Mouse (Mus musculus): Measurements from ENCODE around the gene Gemin2. TPM values are rescaled to one million over a fixed set of nuclear protein-coding genes. Genes with fewer than 3 reads are reported as not detected.

Gene Gemin2
- polyA plus RNA-seq (2021; fragmentation: Nextera tagmentation), result 8.2 and 9.0 TPM in 2 replicates
- long read RNA-seq, experiment 1, transcript Gemin2-201 (10 exons, 1,588 nt), result major isoform, 12 of 13 reads
- long read RNA-seq, experiment 1, partial matches to known transcripts, result 0 of 13 reads
- long read RNA-seq, experiment 1, other reads (novel, unspliced or antisense), result 1 of 13 reads
- long read RNA-seq, experiment 2, transcript Gemin2-201 (10 exons, 1,588 nt), result major isoform, 29 of 34 reads
- long read RNA-seq, experiment 2, partial matches to known transcripts, result 2 of 34 reads
- long read RNA-seq, experiment 2, other reads (novel, unspliced or antisense), result 3 of 34 reads

DNA sequence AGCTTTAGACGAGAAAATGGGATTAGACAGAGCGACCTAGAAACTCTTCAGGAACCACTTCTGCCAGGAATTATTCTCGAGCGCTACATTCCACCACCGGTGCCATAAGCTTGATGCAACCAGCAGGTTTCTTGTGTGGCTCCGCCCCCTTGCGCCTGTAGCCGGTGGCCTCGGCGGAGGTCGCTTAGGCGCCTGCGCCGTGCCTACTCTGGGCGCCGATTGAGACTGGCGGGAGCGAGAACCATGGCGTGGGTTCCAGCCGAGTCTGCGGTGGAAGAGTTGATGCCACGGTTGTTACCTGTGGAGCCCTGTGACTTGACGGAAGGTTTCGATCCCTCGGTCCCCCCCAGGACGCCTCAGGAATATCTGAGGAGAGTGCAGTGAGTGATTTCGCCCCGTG, at the start of gene Gemin2:
TSS of gene Gemin2 (plus strand) at position 160 of the 400 bp plus-strand sequence.

DNA sequence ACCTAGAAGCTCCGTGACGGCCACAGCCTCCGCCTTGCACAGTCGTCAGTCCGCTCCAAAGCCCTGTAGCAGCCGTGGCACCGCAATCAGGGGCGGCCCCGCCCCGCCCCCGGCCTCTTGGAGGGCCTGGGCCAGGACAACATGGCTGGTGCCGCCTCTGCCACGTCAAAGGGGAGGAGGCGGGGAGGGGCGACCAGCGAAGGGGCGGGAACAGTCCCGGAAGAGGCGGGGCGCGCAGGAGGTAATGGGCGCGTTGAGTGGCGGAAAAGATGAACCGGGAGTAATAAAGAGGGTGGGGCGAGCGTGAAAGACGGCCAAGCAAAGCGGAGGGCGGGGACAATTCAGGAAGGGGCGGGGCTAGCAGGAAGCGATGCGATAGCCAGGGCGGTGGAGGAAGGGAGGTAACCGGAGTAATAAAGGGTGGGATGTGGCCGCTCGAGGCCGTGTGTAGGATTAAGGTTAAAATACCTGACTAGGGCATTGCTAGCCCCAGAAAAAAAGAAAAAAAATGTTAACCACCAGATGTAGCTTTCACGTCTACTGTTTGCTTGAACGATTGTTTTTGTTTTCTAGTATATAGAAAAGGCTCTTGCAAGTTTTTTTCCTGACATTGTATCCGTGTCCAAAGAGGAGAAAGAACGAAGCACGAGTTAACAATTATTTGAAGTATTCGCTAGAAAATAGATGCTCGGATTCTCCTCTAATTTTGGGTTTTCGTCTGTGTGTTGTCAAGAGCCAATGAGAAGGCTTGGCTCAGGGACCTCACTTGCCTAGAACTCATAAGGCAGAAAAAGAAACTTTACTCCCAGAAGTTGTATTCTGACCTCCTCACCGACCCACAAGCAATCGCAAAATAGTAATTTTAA, 1.1 kb upstream of the Gemin2 start, which contains the start of gene Sec23a:
TSS of gene Sec23a (minus strand) at position 174 of the 866 bp plus-strand sequence.

DNA sequence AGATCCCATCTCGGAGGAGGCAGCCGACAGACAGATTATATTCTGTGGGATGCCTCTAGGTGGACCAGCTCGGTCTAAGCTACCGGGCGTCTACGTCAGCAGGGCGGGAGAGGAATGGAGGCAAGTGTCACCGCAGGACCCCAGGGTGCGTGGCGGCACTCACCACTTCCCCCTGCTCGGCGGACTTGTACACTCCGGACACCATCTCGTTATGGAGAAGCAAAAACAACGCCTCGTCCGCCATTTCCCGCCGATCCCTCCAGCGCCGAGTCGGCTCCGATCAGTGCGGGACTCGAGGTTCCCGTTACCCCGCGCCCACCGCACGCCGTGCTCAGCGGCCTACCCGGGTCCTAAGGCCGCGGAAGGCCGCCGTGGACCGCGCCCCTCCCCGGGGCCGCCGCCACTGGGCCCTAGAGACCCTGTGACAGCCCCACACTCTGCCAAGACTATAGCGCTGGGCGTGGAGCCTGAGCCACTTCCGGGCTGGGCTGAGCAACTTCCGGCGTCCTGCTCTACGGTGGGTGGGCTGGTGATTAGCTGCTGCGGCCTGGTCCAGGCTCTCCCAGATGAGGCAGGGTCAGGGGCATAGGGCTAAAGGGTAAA, 47.9 kb downstream of the Gemin2 start, which contains the start of gene Trappc6b:
TSS of gene Trappc6b (minus strand) at position 480 of the 603 bp plus-strand sequence.

DNA sequence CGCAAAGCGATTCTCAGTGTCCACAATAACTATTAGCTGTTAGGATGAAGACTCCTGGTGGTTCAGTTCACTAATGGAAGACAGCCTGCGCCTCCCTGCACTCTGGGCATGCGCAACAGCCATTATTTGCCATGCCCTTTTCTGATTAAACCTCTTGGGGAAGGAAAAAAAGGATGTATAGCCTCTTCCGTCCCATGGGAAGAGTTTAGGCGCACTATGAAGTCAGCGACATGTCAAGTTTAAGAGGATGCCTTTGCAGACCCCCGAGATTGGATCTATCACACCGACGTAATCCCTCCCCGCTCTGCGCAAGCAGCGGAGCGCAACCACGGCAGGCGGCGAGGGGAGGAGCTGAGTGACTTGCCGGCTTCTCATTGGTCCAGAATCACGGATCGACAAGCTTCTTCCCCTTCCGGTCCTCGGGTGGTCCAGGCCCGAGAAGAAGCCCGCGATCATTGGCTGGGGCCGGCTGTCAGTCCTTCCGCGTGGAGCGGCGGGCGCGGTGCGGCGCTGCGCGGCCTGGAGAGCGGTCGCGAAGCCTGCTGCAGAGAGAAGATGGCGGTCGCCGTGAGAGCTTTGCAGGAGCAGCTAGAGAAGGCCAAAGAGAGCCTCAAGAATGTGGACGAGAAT, 53.4 kb downstream of the Gemin2 start, which contains the start of gene Pnn:
TSS of gene Pnn (plus strand) at position 437 of the 630 bp plus-strand sequence.

Other genes with a start within 250 kb of the Gemin2 start
- 60.2 and 66.3 TPM in 2 replicates for gene Sec23a, start 1.4 kb upstream of the Gemin2 start, polyA plus RNA-seq (2021; fragmentation: Nextera tagmentation)
- gene Trappc6b, start 48.1 kb downstream of the Gemin2 start, polyA plus RNA-seq (2021; fragmentation: Nextera tagmentation), result 110 and 115 TPM in 2 replicates
- gene Pnn, start 53.5 kb downstream of the Gemin2 start, polyA plus RNA-seq (2021; fragmentation: Nextera tagmentation), result 21.8 and 39.9 TPM in 2 replicates
- 9.0 and 10.2 TPM in 2 replicates for gene Mia2, start 82.4 kb downstream of the Gemin2 start, polyA plus RNA-seq (2021; fragmentation: Nextera tagmentation)
- gene Fbxo33, start 206.3 kb downstream of the Gemin2 start, polyA plus RNA-seq (2021; fragmentation: Nextera tagmentation), result 10.9 and 12.0 TPM in 2 replicates

All from layer of hippocampus, adult 6 months (tissue).